Mouse (Mus musculus) hindbrain, embryonic 15.5 days (tissue): Measurements from ENCODE around the gene Kif5c. TPM values are rescaled to one million over a fixed set of nuclear protein-coding genes. Genes with fewer than 3 reads are reported as not detected.

Experiments used
- ATAC-seq: fragments of 200-750 bp; cut with Nextera tagmentation; 2 replicates; pipeline ENCODE4 v1.8.0; 2017; ENCODE audit warnings: low read depth, moderate number of reproducible peaks, moderate TSS enrichment; ENCODE audit not compliant: low FRiP score
- H3K27ac ChIP-seq: fragments of 300-500 bp; sonication (generic); replicated peaks from 2 replicates; pipeline ENCODE4 v1.5.1; 2015; ENCODE audit warnings: mild to moderate bottlenecking, inconsistent platforms
- H3K27me3 ChIP-seq: fragments of 300-500 bp; sonication (generic); 2 replicates; pipeline ENCODE4 v1.6.1; 2015; ENCODE audit warnings: control low read depth, inconsistent platforms
- H3K36me3 ChIP-seq: fragments of 300-500 bp; sonication (generic); 2 replicates; pipeline ENCODE4 v1.6.1; 2015; ENCODE audit warnings: control low read depth, inconsistent platforms
- H3K4me1 ChIP-seq: fragments of 300-500 bp; sonication (generic); replicated peaks from 2 replicates; pipeline ENCODE4 v1.6.1; 2015; ENCODE audit warnings: control low read depth, inconsistent platforms
- H3K4me2 ChIP-seq: fragments of 300-500 bp; sonication (generic); 2 replicates; pipeline ENCODE4 v1.6.1; 2015; ENCODE audit warnings: moderate library complexity, mild to moderate bottlenecking, inconsistent platforms
- H3K4me3 ChIP-seq: fragments of 300-500 bp; sonication (generic); 2 replicates; pipeline ENCODE4 v1.5.1; 2015; ENCODE audit warnings: mild to moderate bottlenecking, inconsistent platforms
- H3K9ac ChIP-seq: fragments of 300-500 bp; sonication (generic); 2 replicates; pipeline ENCODE4 v1.6.1; 2015; ENCODE audit warnings: inconsistent platforms
- H3K9me3 ChIP-seq: fragments of 300-500 bp; sonication (generic); 2 replicates; pipeline ENCODE4 v1.6.1; 2016; ENCODE audit warnings: control low read depth, inconsistent platforms
- WGBS: fragments of 180-500 bp; shearing (Covaris S2); methylation state at CpG from one replicate; pipeline ENCODE4 v1.1.7; 2015; 5-methylcytosine and 5-hydroxymethylcytosine counted together
- polyA plus RNA-seq: library from polyadenylated mRNA; unstranded; fragments of >200 nt; fragmentation: Nextera tagmentation; extraction: Ambion mirVana; gene quantifications from 2 replicates; pipeline ENCODE4 v1.2.1, GENCODE M21; 2015

Kif5c gene
- polyA plus RNA-seq, 1 experiment from 2014 or later: 188 TPM

- Histone ChIP-seq H3K9ac (no peak overlapping the region), H3K27ac (no peak overlapping the region), H3K4me1 (0 out of 2 replicates have a peak, but pooled peaks cover 5% of the 10 kb centered on the region), H3K4me2 (no peak overlapping the region), H3K4me3 (no peak overlapping the region), H3K27me3 (no peaks in the 10 kb centered on the region), H3K9me3 (no peaks in the 10 kb centered on the region), H3K36me3 (peaks cover 35% of the 10 kb centered on the region)
- WGBS: 66% methylated on average over 7 of the region's 7 CpGs
- no peak for ATAC-seq
Measured at GRCm38 (mm10) chr2:49712336-49712887, 93.3 kb downstream of the Kif5c start.

- 94% methylated on average over 7 of the region's 7 CpGs for WGBS
- no peaks in the 10 kb centered on the region for H3K27me3 ChIP-seq
- no peak overlapping the region for H3K4me3 ChIP-seq
- H3K36me3 ChIP-seq: peaks cover 15% of the 10 kb centered on the region; the same call in 1 of the 2 replicates
- no peak for ATAC-seq
- H3K9me3 ChIP-seq: no peaks in the 10 kb centered on the region
- H3K4me1 ChIP-seq: peaks cover 36% of the 10 kb centered on the region
- H3K27ac ChIP-seq: no peak overlapping the region
- no peak overlapping the region for H3K4me2 ChIP-seq
- no peak overlapping the region for H3K9ac ChIP-seq
Measured at GRCm38 (mm10) chr2:49716490-49716889, 97.4 kb downstream of the Kif5c start.

- Histone ChIP-seq H3K4me2 (no peak overlapping the region), H3K9me3 (no peaks in the 10 kb centered on the region), H3K36me3 (0 out of 2 replicates have a peak, but pooled peaks cover 11% of the 10 kb centered on the region), H3K27ac (peak overlapping the region; percentile 46; the same call in 1 of the 2 replicates), H3K4me3 (no peak overlapping the region), H3K4me1 (peaks cover 47% of the 10 kb centered on the region), H3K9ac (no peak overlapping the region), H3K27me3 (no peaks in the 10 kb centered on the region)
- no peak for ATAC-seq
- WGBS: 93% methylated on average over 18 of the region's 18 CpGs
Measured at GRCm38 (mm10) chr2:49717437-49718116, 98.5 kb downstream of the Kif5c start.

GRCm38 (mm10) chr2:49718492-49718891 is 99.4 kb downstream of the Kif5c start:
- no peaks in the 10 kb centered on the region for H3K27me3 ChIP-seq
- peak overlapping the region; percentile 46; the same call in 1 of the 2 replicates for H3K27ac ChIP-seq
- no peak overlapping the region for H3K4me3 ChIP-seq
- peaks cover 56% of the 10 kb centered on the region for H3K4me1 ChIP-seq
- 0 out of 2 replicates have a peak, but pooled peaks cover 17% of the 10 kb centered on the region for H3K36me3 ChIP-seq
- WGBS: 4% methylated on average over 3 of the region's 3 CpGs
- ATAC-seq: no peak
- no peaks in the 10 kb centered on the region for H3K9me3 ChIP-seq
- H3K9ac ChIP-seq: no peak overlapping the region
- no peak overlapping the region for H3K4me2 ChIP-seq

- Histone ChIP-seq H3K4me3 (no peak overlapping the region), H3K4me1 (peaks cover 56% of the 10 kb centered on the region), H3K4me2 (no peak overlapping the region), H3K27ac (peak overlapping the region; percentile 79), H3K9me3 (no peaks in the 10 kb centered on the region), H3K36me3 (peaks cover 22% of the 10 kb centered on the region; the same call in 1 of the 2 replicates), H3K27me3 (no peaks in the 10 kb centered on the region), H3K9ac (0 out of 2 replicates have a peak overlapping the region, but pooled peaks have one; percentile 22)
- no peak for ATAC-seq
- WGBS: 18% methylated on average over 8 of the region's 8 CpGs
Measured at GRCm38 (mm10) chr2:49718935-49719850, 100.1 kb downstream of the Kif5c start.

GRCm38 (mm10) chr2:49719854-49720253 is 100.8 kb downstream of the Kif5c start:
- Histone ChIP-seq H3K4me1 (peaks cover 56% of the 10 kb centered on the region), H3K9ac (no peak overlapping the region), H3K36me3 (peaks cover 23% of the 10 kb centered on the region), H3K9me3 (no peaks in the 10 kb centered on the region), H3K4me2 (peak overlapping the region; percentile 6; the same call in 1 of the 2 replicates), H3K27ac (peak overlapping the region; percentile 63), H3K27me3 (no peaks in the 10 kb centered on the region), H3K4me3 (no peak overlapping the region)
- peak; percentile 43; the same call in 1 of the 2 replicates for ATAC-seq
- 4% methylated on average over 6 of the region's 6 CpGs for WGBS

GRCm38 (mm10) chr2:49720343-49720742 is 101.2 kb downstream of the Kif5c start:
- Histone ChIP-seq H3K27ac (peak overlapping the region; percentile 63), H3K36me3 (peaks cover 28% of the 10 kb centered on the region), H3K27me3 (no peaks in the 10 kb centered on the region), H3K4me3 (no peak overlapping the region), H3K9ac (no peak overlapping the region), H3K9me3 (no peaks in the 10 kb centered on the region), H3K4me1 (peaks cover 56% of the 10 kb centered on the region), H3K4me2 (no peak overlapping the region)
- ATAC-seq: no peak
- WGBS: 36% methylated on average over 9 of the region's 9 CpGs

GRCm38 (mm10) chr2:49722331-49722730 is 103.2 kb downstream of the Kif5c start:
- WGBS: 26% methylated on average over 9 of the region's 9 CpGs
- no peak for ATAC-seq
- Histone ChIP-seq H3K36me3 (peaks cover 26% of the 10 kb centered on the region), H3K9ac (no peak overlapping the region), H3K4me3 (no peak overlapping the region), H3K4me1 (peaks cover 64% of the 10 kb centered on the region), H3K4me2 (peak overlapping the region; percentile 3; the same call in 1 of the 2 replicates), H3K9me3 (no peaks in the 10 kb centered on the region), H3K27ac (peak overlapping the region; percentile 47), H3K27me3 (no peaks in the 10 kb centered on the region)

- Histone ChIP-seq H3K9ac (no peak overlapping the region), H3K4me1 (peaks cover 65% of the 10 kb centered on the region), H3K4me2 (peak overlapping the region; percentile 3; the same call in 1 of the 2 replicates), H3K9me3 (no peaks in the 10 kb centered on the region), H3K27me3 (no peaks in the 10 kb centered on the region), H3K36me3 (peaks cover 26% of the 10 kb centered on the region), H3K4me3 (no peak overlapping the region), H3K27ac (peak overlapping the region; percentile 47)
- 65% methylated on average over 13 of the region's 13 CpGs for WGBS
- no peak for ATAC-seq
Measured at GRCm38 (mm10) chr2:49722983-49723382, 103.9 kb downstream of the Kif5c start.

GRCm38 (mm10) chr2:49726672-49727071 is 107.6 kb downstream of the Kif5c start:
- no peaks in the 10 kb centered on the region for H3K9me3 ChIP-seq
- H3K27me3 ChIP-seq: no peaks in the 10 kb centered on the region
- peaks cover 43% of the 10 kb centered on the region for H3K36me3 ChIP-seq
- no peak overlapping the region for H3K4me3 ChIP-seq
- H3K4me1 ChIP-seq: peaks cover 30% of the 10 kb centered on the region
- no peak for ATAC-seq
- 84% methylated on average over 11 of the region's 11 CpGs for WGBS
- H3K9ac ChIP-seq: no peak overlapping the region
- peak overlapping the region; percentile 46; the same call in 1 of the 2 replicates for H3K27ac ChIP-seq
- H3K4me2 ChIP-seq: no peak overlapping the region

- WGBS: 8% methylated on average over 7 of the region's 7 CpGs
- Histone ChIP-seq H3K9ac (no peak overlapping the region; the same call in 1 of the 2 replicates), H3K4me2 (no peak overlapping the region), H3K36me3 (peaks cover 49% of the 10 kb centered on the region), H3K9me3 (no peaks in the 10 kb centered on the region), H3K4me3 (no peak overlapping the region), H3K27ac (peak overlapping the region; percentile 46; the same call in 1 of the 2 replicates), H3K4me1 (peaks cover 25% of the 10 kb centered on the region), H3K27me3 (no peaks in the 10 kb centered on the region)
- peak; percentile 81 for ATAC-seq
Measured at GRCm38 (mm10) chr2:49727199-49727598, 108.1 kb downstream of the Kif5c start.
